Mouse (Mus musculus) heart, adult 18-20 months (tissue): ENCODE data around the gene Bzw2. TPM values are rescaled to one million over a fixed set of nuclear protein-coding genes. Genes with fewer than 3 reads are reported as not detected.

ENCODE experiments used
- DNase-seq, 2 experiments: peaks; one replicate each; pipeline ENCODE4 v3.0.0; 2021 to 2022; ENCODE audit warnings: mixed read lengths in 1 of 2
- total RNA-seq, 2 experiments: library from RNA; stranded (reverse); gene quantifications; 2 replicates each; pipeline ENCODE4 v1.2.3; 2021

The Bzw2 gene
- total RNA-seq, 2 experiments from 2014 or later: 192 to 199 TPM

- no peak for DNase-seq
Observed at GRCm38 (mm10) chr12:36136285-36136684, 21.6 kb downstream of the Bzw2 start.

- DNase-seq: no peak
Observed at GRCm38 (mm10) chr12:36135409-36135808, 22.5 kb downstream of the Bzw2 start.

GRCm38 (mm10) chr12:36134111-36134510 lies 23.8 kb downstream of the Bzw2 start:
- no peak for DNase-seq

- DNase-seq: no peak
Observed at GRCm38 (mm10) chr12:36133547-36133946, 24.3 kb downstream of the Bzw2 start.

- no peak for DNase-seq
Observed at GRCm38 (mm10) chr12:36132668-36133067, 25.2 kb downstream of the Bzw2 start.

- no peak for DNase-seq
Observed at GRCm38 (mm10) chr12:36132254-36132653, 25.6 kb downstream of the Bzw2 start.

GRCm38 (mm10) chr12:36129826-36130225 lies 28.1 kb downstream of the Bzw2 start:
- DNase-seq: no peak

- DNase-seq: no peak
Observed at GRCm38 (mm10) chr12:36126049-36126448, 31.8 kb downstream of the Bzw2 start.

- DNase-seq: no peak
Observed at GRCm38 (mm10) chr12:36119244-36119643, 38.6 kb downstream of the Bzw2 start.

- DNase-seq: no peak
Observed at GRCm38 (mm10) chr12:36117161-36117560, 40.7 kb downstream of the Bzw2 start.

GRCm38 (mm10) chr12:36112081-36112480 lies 45.8 kb downstream of the Bzw2 start:
- DNase-seq: no peak

- no peak for DNase-seq
Observed at GRCm38 (mm10) chr12:36111110-36111509, 46.8 kb downstream of the Bzw2 start.

GRCm38 (mm10) chr12:36110457-36110856 lies 47.4 kb downstream of the Bzw2 start:
- no peak for DNase-seq

GRCm38 (mm10) chr12:36108442-36108841 lies 49.4 kb downstream of the Bzw2 start:
- no peak for DNase-seq

- no peak for DNase-seq
Observed at GRCm38 (mm10) chr12:36103592-36103910, 54.3 kb downstream of the Bzw2 start.

- no peak for DNase-seq
Observed at GRCm38 (mm10) chr12:36102733-36103591, 54.9 kb downstream of the Bzw2 start.

GRCm38 (mm10) chr12:36095371-36095880 lies 62.5 kb downstream of the Bzw2 start:
- DNase-seq: no peak

GRCm38 (mm10) chr12:36093081-36093670 lies 64.7 kb downstream of the Bzw2 start:
- DNase-seq: no peak

- no peak for DNase-seq
Observed at GRCm38 (mm10) chr12:36091964-36092363, 65.9 kb downstream of the Bzw2 start.

- DNase-seq: no peak
Observed at GRCm38 (mm10) chr12:36089221-36089620, 68.7 kb downstream of the Bzw2 start.

GRCm38 (mm10) chr12:36088804-36089203 lies 69.1 kb downstream of the Bzw2 start:
- no peak for DNase-seq

GRCm38 (mm10) chr12:36085380-36085779 lies 72.5 kb downstream of the Bzw2 start:
- no peak for DNase-seq

- no peak for DNase-seq
Observed at GRCm38 (mm10) chr12:36078101-36078899, 79.6 kb downstream of the Bzw2 start.
